Mouse (Mus musculus) adrenal gland, adult 18-20 months (tissue): ENCODE measurements around the gene Cfl2. TPM values are rescaled to one million over a fixed set of nuclear protein-coding genes. Genes with fewer than 3 reads are reported as not detected.
"Not testable (repeated sequence)": the region's sequence is repeated elsewhere in the genome, so short reads cannot be mapped to it uniquely, and the experiment has no call there.

Experiments
- DNase-seq, 2 experiments: peaks; one replicate each; pipeline ENCODE4 v3.0.0; 2021 to 2022; ENCODE audit warnings: low spot score in 2 of 2
- total RNA-seq, 2 experiments: library from RNA; stranded (reverse); gene quantifications; 1 replicate in 1 of 2; 2 replicates in 1 of 2; pipeline ENCODE4 v1.2.3; 2021

The Cfl2 gene
- total RNA-seq, 2 experiments from 2014 or later, result 121 to 137 TPM

DNA sequence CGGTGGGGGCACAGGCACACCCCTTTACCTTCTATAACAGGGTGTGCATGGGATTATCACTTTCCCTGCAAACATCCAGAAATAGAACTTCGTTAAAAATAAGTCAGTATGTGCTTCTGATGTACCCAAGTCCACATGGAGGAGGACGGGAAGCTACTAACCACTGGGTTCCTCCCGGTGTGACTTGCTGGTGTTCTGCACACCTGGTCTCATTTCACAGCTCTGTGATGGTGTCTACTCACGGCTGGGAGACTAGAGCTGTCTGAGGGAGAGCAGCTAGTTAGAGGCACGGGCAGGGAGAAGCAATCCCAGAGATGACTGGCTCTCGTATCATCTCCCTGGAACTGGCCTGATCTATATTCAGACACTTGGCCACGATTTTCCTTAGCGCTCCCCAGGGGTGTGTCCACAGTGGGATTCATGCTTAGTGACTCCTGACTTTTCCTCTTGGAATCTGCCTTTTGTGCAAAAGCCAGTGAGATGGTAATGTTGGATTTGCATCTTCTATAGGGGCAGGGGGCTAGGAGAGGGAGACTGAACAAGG is 28.7 kb downstream of the Cfl2 start:
- no peak for DNase-seq

DNA sequence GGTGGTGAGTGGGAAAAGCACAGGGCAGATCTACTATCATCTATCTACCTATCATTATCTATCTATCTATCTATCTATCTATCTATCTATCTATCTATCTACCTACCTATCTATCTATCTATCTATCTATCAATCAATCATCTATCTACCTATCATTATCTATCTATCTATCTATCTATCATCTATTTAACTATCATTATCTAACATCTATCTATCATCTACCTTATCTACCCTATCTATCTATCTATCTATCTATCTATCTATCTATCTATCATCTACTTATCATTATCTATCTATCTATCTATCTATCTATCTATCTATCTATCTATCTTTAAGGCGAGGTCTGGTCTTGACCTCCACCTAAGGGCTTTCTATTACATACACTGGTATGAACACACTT is 30.8 kb downstream of the Cfl2 start:
- DNase-seq, result not testable (repeated sequence)

DNA sequence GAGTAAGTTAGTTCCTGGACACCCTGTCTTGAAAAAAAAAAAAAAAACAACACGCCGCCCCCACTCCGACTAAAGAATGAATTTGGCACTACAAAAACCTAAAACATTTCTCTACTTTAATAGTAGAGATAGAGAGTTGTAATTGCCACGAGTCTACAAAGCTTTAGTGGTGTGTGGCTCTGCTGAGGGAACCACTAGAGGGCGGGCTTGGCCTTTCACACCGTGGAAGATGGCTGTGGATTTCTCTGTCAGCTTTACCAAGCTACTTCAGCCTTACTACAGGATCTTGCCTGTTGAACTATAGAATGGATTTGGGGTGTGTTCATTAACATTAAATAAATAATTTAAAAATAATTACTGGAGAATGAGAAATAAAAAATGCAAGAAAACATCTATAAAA is 32.1 kb downstream of the Cfl2 start:
- peak; percentile 77 to 80 for DNase-seq

DNA sequence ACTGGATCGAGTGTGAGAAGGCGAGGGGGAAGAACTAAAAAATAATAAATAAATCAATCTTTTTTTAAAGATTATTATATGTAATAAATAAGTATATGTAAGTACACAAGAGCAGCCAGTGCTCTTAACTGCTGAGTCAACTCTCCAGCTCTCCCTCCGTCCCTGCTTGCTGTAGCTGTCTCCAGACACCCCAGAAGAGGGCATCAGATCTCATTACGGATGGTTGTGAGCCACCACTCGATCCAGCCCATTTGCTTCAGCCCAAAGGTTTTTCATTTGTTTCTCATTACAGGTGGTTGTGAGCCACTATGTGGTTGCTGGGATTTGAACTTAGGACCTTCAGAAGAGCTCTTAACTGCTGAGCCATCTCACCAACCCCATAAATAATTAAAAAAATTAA is 32.8 kb downstream of the Cfl2 start:
- no peak for DNase-seq

DNA sequence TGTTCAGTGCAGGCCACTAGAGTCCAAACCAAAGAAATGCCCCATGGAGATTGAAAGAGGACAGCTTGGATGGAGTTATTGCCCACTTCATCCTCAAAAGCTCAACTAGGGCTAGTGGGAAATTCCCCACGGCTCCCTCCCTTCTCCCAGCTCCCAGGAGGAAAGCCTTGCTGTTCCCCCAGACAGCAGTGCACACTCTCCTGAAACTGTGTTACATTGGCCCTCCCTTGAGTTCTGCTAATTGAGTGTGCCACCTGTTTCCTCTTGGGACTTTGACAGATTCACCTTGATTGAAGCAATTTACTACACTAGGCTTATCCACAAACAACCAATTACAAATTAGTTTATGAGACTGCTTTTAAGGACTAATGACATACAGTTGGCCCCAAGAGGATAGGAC is 34.6 kb downstream of the Cfl2 start:
- DNase-seq, result no peak

DNA sequence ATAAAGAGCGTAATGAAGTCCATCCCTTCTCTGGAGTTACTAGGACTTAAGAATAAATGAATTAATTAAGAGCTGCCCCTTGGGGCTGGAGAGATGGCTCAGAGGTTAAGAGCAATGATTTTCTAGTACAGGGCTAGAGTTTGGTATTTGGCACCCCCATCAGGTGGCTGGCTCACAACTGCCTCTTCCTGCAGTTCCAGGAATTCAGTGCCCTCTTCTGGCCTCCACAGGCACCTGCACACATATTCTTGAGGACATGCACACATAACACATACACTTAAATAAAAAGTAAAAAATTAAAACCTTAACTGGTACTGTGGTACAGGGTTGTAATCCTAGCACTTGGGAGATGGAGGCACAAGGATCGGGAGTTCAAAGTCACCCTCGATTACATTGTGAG is 37.5 kb downstream of the Cfl2 start:
- no peak for DNase-seq

DNA sequence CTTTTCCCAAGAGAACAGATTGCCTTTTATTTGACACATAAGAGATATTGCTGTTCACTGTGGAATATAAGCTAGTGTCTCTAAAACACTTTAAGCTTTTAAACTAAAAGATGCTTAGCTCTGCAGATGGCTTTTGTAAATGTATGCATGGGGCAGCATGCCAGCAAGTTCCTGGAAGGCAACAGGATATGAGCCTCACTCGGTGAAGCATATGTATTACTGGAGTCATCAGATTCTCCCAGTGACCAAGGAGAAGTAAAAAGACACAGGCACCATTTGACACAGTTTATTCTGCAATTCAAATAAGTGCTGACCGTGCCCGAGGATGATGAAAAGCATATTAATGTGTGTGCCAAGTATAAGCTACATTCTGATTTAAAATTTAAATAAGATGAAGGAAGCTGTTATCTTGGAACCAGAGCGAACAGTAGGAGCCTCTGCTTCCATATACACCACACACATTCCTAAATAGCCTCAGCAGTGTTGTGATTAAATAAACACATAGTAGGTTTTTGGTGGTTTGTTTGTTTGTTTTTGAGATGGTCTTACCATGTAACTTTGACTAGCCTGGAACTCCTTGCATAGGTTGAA is 39.7 kb downstream of the Cfl2 start:
- DNase-seq, result no peak

DNA sequence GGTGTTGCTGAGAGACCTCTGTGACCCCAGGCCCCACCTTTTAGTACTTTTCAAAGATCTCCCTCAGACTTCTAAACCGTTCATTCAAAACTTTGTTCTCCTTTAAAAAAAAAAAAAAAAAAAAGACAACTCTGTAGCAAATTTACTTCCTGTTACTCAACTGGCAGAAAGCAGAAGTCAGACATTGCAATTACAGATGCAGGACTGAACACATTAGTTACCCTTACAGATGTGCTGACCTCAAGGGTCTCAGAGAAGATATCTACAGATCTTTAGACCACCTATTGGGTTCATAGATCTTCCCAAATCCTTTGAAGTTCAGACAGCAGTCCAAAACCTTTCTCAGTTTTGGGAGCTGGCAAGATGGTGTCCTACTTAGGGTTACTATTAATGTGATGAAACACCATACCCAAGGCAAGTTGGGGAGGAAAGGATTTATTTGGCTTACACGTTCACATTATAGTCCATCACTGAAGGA is 42.0 kb downstream of the Cfl2 start:
- no peak for DNase-seq

DNA sequence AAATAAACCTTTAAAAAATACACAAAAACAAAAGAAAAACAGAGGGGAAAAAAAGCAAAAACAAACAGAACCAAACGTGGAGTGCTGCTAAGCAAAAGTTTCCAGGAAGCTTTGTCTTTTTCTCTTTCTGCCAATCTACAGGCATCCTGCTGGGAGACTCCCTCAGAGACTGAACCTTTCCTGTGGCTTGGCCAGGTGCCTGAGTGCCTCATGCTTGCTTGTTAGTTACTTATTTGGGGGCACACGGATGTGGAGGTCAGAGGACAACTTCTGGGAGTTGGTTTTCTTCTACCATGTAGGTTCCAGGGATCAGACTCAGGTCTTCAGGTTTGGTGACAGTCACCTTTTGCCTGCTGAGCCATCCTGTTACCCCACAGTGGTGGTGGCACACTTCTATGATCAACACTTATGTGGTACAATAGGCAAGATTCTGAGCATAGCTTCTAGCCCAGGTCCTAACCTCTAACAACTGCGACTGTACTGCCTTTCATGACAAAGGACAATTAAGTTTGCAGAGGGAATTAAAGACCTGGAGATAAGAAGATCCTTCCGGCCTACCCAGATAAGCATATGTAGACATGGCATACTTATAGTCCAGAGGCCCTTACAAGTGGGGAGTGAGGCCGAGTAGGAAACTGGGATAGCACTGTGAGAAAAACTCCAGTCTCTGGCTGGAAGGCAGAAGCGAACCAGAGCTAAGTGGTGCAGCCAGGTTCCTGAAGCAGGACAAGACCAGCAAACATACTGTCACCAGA is 43.3 kb downstream of the Cfl2 start:
- no peak for DNase-seq

DNA sequence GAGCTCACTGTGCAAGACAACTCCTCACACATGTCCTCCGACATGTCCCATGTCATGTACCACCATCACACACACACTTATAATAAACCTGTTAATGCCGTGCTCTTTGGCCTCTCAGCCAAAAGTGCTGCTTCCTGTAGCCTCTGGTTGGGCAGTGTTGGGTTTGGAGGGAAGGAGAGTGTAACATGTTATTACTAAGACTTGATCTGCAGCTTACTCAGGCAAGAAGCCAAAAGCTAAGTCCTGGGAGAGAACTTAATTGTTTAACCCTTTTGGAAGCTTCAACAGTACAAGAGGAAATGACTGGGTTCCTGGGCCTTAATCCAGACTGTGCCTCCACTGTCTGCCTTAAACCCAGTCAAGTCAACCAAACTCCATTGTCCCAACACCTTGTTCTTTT is 52.5 kb downstream of the Cfl2 start:
- no peak for DNase-seq

Other genes starting within 250 kb of the Cfl2 start
- gene Sptssa, start 206.3 kb downstream of the Cfl2 start, total RNA-seq, result 10 to 100 TPM; 58.9 to 77.8 TPM
- 10 to 100 TPM; 36.9 to 40.1 TPM for gene Eapp, start 167.0 kb downstream of the Cfl2 start, total RNA-seq
- 10 to 100 TPM; 57.6 to 61.0 TPM for gene Snx6, start 67.2 kb downstream of the Cfl2 start, total RNA-seq
- not detected for gene Gm20403, start 123.7 kb upstream of the Cfl2 start, total RNA-seq
- 10 to 100 TPM; 22.8 to 23.0 TPM for gene Baz1a, start 151.5 kb upstream of the Cfl2 start, total RNA-seq
- gene 2700097O09Rik, start 217.2 kb upstream of the Cfl2 start, total RNA-seq, result 10 to 100 TPM; 10.7 to 11.1 TPM
- 100 to 1,000 TPM; 105 to 206 TPM for gene Srp54a, start 217.4 kb upstream of the Cfl2 start, total RNA-seq